Mouse (Mus musculus) ES-Bruce4 (cell line): ENCODE measurements around the gene B3galt6.

Source experiments
- CTCF ChIP-seq: IDR thresholded peaks from one replicate; pipeline ENCODE4 v1.8.1; 2011; ENCODE audit warnings: low read depth, low read length
- EP300 ChIP-seq: IDR thresholded peaks from 2 replicates; pipeline ENCODE4 v1.6.1; 2011; ENCODE audit warnings: low read depth, low read length; ENCODE audit not compliant: insufficient read depth
- POLR2A ChIP-seq: IDR thresholded peaks from one replicate; pipeline ENCODE4 v1.8.1; 2011; ENCODE audit warnings: low read length; ENCODE audit not compliant: insufficient read depth

DNA sequence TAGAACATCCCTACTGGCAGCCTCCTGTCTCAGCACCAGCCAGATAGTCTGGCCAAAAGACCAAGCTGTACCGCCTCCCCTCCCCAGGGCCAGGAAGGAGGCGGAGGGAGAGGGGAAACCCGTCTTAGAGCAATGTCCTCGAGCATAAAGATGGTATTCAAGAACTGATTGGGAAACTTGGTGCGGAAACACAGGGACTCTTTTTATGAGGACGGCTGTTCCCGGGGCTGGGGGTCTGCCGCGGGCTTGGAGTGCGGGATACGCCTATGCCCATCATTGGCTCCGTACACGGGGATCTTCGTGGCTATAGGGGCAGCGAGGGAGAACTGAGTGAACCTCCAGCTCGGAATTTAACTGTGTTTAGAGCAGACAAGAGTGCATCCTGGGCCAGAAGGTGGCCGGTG lies 49.4 kb downstream of the B3galt6 start:
- TF ChIP-seq EP300 (no peak), CTCF (no peak), POLR2A (no peak)
